Mouse (Mus musculus) CH12.LX (cell line): ENCODE measurements around the gene Tmem88b.

Experiments
- CTCF ChIP-seq, 2 experiments: IDR thresholded peaks in 1 of 2; conservative IDR thresholded peaks in 1 of 2; 2 replicates each; pipeline ENCODE4 v1.5.1; 2011 to 2012; ENCODE audit warnings: low read depth in 2 of 2, low read length in 2 of 2, improper control_type of control experiment in 1 of 2, inconsistent platforms in 1 of 2, mild to moderate bottlenecking in 1 of 2, moderate library complexity in 1 of 2
- E2F4 ChIP-seq: IDR thresholded peaks from 2 replicates; pipeline ENCODE4 v1.6.1; 2011; ENCODE audit warnings: low read depth, low read length, improper control_type of control experiment; ENCODE audit not compliant: insufficient replicate concordance
- EP300 ChIP-seq: IDR thresholded peaks from 2 replicates; pipeline ENCODE4 v1.6.1; 2011; ENCODE audit warnings: low read length, improper control_type of control experiment
- JUN ChIP-seq: IDR thresholded peaks from 2 replicates; pipeline ENCODE4 v1.6.1; 2011; ENCODE audit warnings: low read depth, mild to moderate bottlenecking, low read length, improper control_type of control experiment, moderate library complexity; ENCODE audit not compliant: insufficient read depth
- KAT2A ChIP-seq: IDR thresholded peaks from 2 replicates; pipeline ENCODE4 v1.6.1; 2012; ENCODE audit warnings: low read length, improper control_type of control experiment, inconsistent platforms; ENCODE audit not compliant: insufficient replicate concordance
- MAX ChIP-seq: IDR thresholded peaks from 2 replicates; pipeline ENCODE4 v1.6.1; 2011; ENCODE audit warnings: low read length, improper control_type of control experiment
- POLR2A ChIP-seq: IDR thresholded peaks from 2 replicates; pipeline ENCODE4 v1.6.1; 2011; ENCODE audit warnings: low read depth, mild to moderate bottlenecking, improper control_type of control experiment, low read length
- RCOR1 ChIP-seq: conservative IDR thresholded peaks from 2 replicates; pipeline ENCODE4 v1.6.1; 2012; ENCODE audit warnings: low read depth, mild to moderate bottlenecking, inconsistent platforms, low read length, improper control_type of control experiment
- SMC3 ChIP-seq: IDR thresholded peaks from 2 replicates; pipeline ENCODE4 v1.6.1; 2011; ENCODE audit warnings: low read depth, low read length, improper control_type of control experiment
- UBTF ChIP-seq: IDR thresholded peaks from 2 replicates; pipeline ENCODE4 v1.6.1; 2012; ENCODE audit warnings: low read depth, mild to moderate bottlenecking, inconsistent platforms, low read length, improper control_type of control experiment, moderate library complexity
- USF1 ChIP-seq: IDR thresholded peaks from 2 replicates; pipeline ENCODE4 v1.6.1; 2014; ENCODE audit warnings: low read depth, mild to moderate bottlenecking, inconsistent platforms, low read length, improper control_type of control experiment
- ZNF384 ChIP-seq: IDR thresholded peaks from 2 replicates; pipeline ENCODE4 v1.6.1; 2012; ENCODE audit warnings: low read depth, low read length, improper control_type of control experiment, inconsistent platforms

- TF ChIP-seq ZNF384 (no peak), CTCF (conservative IDR thresholded peaks at IDR 0.05 in 1 of 2, IDR thresholded peaks at IDR 0.05 in 1 of 2; ENCODE audit: low read depth in 2 of 2, low read length in 2 of 2) (no peak), KAT2A (no peak), JUN (no peak), E2F4 (no peak), POLR2A (no peak; the same call in 1 of the 2 replicates), SMC3 (no peak), EP300 (no peak), MAX (no peak), RCOR1 (no peak), USF1 (no peak), UBTF (no peak)
Measured at GRCm38 (mm10) chr4:155739741-155740636, 45.7 kb downstream of the Tmem88b start.
